Mouse (Mus musculus) midbrain, embryonic 16.5 days (tissue): ENCODE results near the gene Shtn1. TPM values are rescaled to one million over a fixed set of nuclear protein-coding genes. Genes with fewer than 3 reads are reported as not detected.

Experiments used
- ATAC-seq: fragments of 200-750 bp; cut with Nextera tagmentation; 2 replicates; pipeline ENCODE4 v1.8.0; 2017; ENCODE audit warnings: moderate TSS enrichment
- H3K27ac ChIP-seq: fragments of 300-500 bp; sonication (generic); 2 replicates; pipeline ENCODE4 v1.5.1; 2014; ENCODE audit warnings: mild to moderate bottlenecking, low read length, mixed read lengths
- H3K27me3 ChIP-seq: fragments of 300-500 bp; sonication (generic); 2 replicates; pipeline ENCODE4 v1.6.1; 2014; ENCODE audit warnings: low read depth, low read length, mixed read lengths; ENCODE audit not compliant: control insufficient read depth, insufficient read depth
- H3K36me3 ChIP-seq: fragments of 300-500 bp; sonication (generic); 2 replicates; pipeline ENCODE4 v1.6.1; 2014; ENCODE audit warnings: mild to moderate bottlenecking, low read length, moderate library complexity, mixed read lengths; ENCODE audit not compliant: control insufficient read depth, insufficient read depth
- H3K4me1 ChIP-seq: fragments of 300-500 bp; sonication (generic); 2 replicates; pipeline ENCODE4 v1.6.1; 2014; ENCODE audit warnings: mild to moderate bottlenecking, low read length, mixed read lengths; ENCODE audit not compliant: control insufficient read depth, insufficient read depth
- H3K4me2 ChIP-seq: fragments of 300-500 bp; sonication (generic); 2 replicates; pipeline ENCODE4 v1.6.1; 2014; ENCODE audit warnings: mild to moderate bottlenecking, low read length, mixed read lengths
- H3K4me3 ChIP-seq: fragments of 300-500 bp; sonication (generic); 2 replicates; pipeline ENCODE4 v1.5.1; 2014; ENCODE audit warnings: low read depth, mild to moderate bottlenecking, low read length, moderate library complexity, mixed read lengths
- H3K9ac ChIP-seq: fragments of 300-500 bp; sonication (generic); 2 replicates; pipeline ENCODE4 v1.6.1; 2014; ENCODE audit warnings: low read depth, low read length, mixed read lengths
- H3K9me3 ChIP-seq: fragments of 300-500 bp; sonication (generic); replicated peaks from 2 replicates; pipeline ENCODE4 v1.6.1; 2014; ENCODE audit warnings: mild to moderate bottlenecking, low read length, mixed read lengths; ENCODE audit not compliant: control insufficient read depth, poor library complexity, severe bottlenecking
- WGBS: fragments of 180-500 bp; shearing (Covaris S2); extraction: QIAGEN DNeasy Blood & Tissue Kit; methylation state at CpG from one replicate; pipeline ENCODE4 v1.1.7; 2014; 5-methylcytosine and 5-hydroxymethylcytosine counted together
- polyA plus RNA-seq: library from polyadenylated mRNA; unstranded; fragments of >200 nt; fragmentation: Nextera tagmentation; extraction: Ambion mirVana; gene quantifications from 2 replicates; pipeline ENCODE4 v1.2.1, GENCODE M21; 2015

The Shtn1 gene
- polyA plus RNA-seq, 1 experiment from 2014 or later: 63.4 TPM

- H3K27me3 ChIP-seq: no peaks in the 10 kb centered on the region
- H3K4me3 ChIP-seq: peak overlapping the region; percentile 79
- peaks cover 12% of the 10 kb centered on the region for H3K4me1 ChIP-seq
- H3K4me2 ChIP-seq: peak overlapping the region; percentile 66
- WGBS: 59% methylated on average over 3 of the region's 3 CpGs
- H3K9ac ChIP-seq: peak overlapping the region; percentile 91
- no peaks in the 10 kb centered on the region for H3K36me3 ChIP-seq
- no peak for ATAC-seq
- H3K9me3 ChIP-seq: no peaks in the 10 kb centered on the region
- no peak overlapping the region for H3K27ac ChIP-seq
Observed at GRCm38 (mm10) chr19:59074381-59074780, 1.5 kb downstream of the Shtn1 start.

- H3K4me3 ChIP-seq: no peak overlapping the region
- 0 out of 2 replicates have a peak overlapping the region, but pooled peaks have one; percentile 14 for H3K4me2 ChIP-seq
- no peak overlapping the region for H3K9ac ChIP-seq
- H3K36me3 ChIP-seq: no peaks in the 10 kb centered on the region
- H3K4me1 ChIP-seq: peaks cover 12% of the 10 kb centered on the region
- WGBS: 80% methylated on average over 6 of the region's 6 CpGs
- H3K27ac ChIP-seq: no peak overlapping the region
- no peak for ATAC-seq
- H3K27me3 ChIP-seq: no peaks in the 10 kb centered on the region
- H3K9me3 ChIP-seq: no peaks in the 10 kb centered on the region
Observed at GRCm38 (mm10) chr19:59073006-59073405, 2.9 kb downstream of the Shtn1 start.

- ATAC-seq: no peak
- H3K4me1 ChIP-seq: peaks cover 12% of the 10 kb centered on the region
- 82% methylated on average over 2 of the region's 2 CpGs for WGBS
- H3K36me3 ChIP-seq: no peaks in the 10 kb centered on the region
- no peaks in the 10 kb centered on the region for H3K27me3 ChIP-seq
- no peak overlapping the region for H3K4me3 ChIP-seq
- no peak overlapping the region for H3K4me2 ChIP-seq
- H3K9ac ChIP-seq: no peak overlapping the region
- no peaks in the 10 kb centered on the region for H3K9me3 ChIP-seq
- H3K27ac ChIP-seq: no peak overlapping the region
Observed at GRCm38 (mm10) chr19:59071979-59072378, 3.9 kb downstream of the Shtn1 start.

- Histone ChIP-seq H3K4me3 (no peak overlapping the region), H3K36me3 (no peaks in the 10 kb centered on the region), H3K4me1 (peaks cover 12% of the 10 kb centered on the region), H3K27me3 (no peaks in the 10 kb centered on the region), H3K9me3 (no peaks in the 10 kb centered on the region), H3K27ac (no peak overlapping the region), H3K9ac (no peak overlapping the region), H3K4me2 (no peak overlapping the region)
- WGBS: 85% methylated on average over 4 of the region's 4 CpGs
- no peak for ATAC-seq
Observed at GRCm38 (mm10) chr19:59071396-59071795, 4.5 kb downstream of the Shtn1 start.

GRCm38 (mm10) chr19:59067652-59068051, 8.2 kb downstream of the Shtn1 start:
- no peaks in the 10 kb centered on the region for H3K27me3 ChIP-seq
- no peak overlapping the region for H3K4me3 ChIP-seq
- H3K9ac ChIP-seq: no peak overlapping the region
- WGBS: 93% methylated on average over 1 of the region's 1 CpGs
- H3K4me1 ChIP-seq: no peaks in the 10 kb centered on the region
- no peak for ATAC-seq
- H3K36me3 ChIP-seq: no peaks in the 10 kb centered on the region
- no peak overlapping the region for H3K27ac ChIP-seq
- H3K4me2 ChIP-seq: no peak overlapping the region
- H3K9me3 ChIP-seq: no peaks in the 10 kb centered on the region

- Histone ChIP-seq H3K4me2 (no peak overlapping the region), H3K27ac (no peak overlapping the region), H3K9me3 (no peaks in the 10 kb centered on the region), H3K4me1 (no peaks in the 10 kb centered on the region), H3K4me3 (no peak overlapping the region), H3K9ac (no peak overlapping the region), H3K27me3 (no peaks in the 10 kb centered on the region), H3K36me3 (no peaks in the 10 kb centered on the region)
- no peak for ATAC-seq
- 87% methylated on average over 2 of the region's 2 CpGs for WGBS
Observed at GRCm38 (mm10) chr19:59066670-59067069, 9.2 kb downstream of the Shtn1 start.

- WGBS: 57% methylated on average over 5 of the region's 5 CpGs
- Histone ChIP-seq H3K4me1 (no peaks in the 10 kb centered on the region), H3K27ac (no peak overlapping the region), H3K4me2 (no peak overlapping the region), H3K4me3 (no peak overlapping the region), H3K36me3 (no peaks in the 10 kb centered on the region), H3K27me3 (no peaks in the 10 kb centered on the region), H3K9me3 (no peaks in the 10 kb centered on the region), H3K9ac (no peak overlapping the region)
- ATAC-seq: no peak
Observed at GRCm38 (mm10) chr19:59066115-59066514, 9.8 kb downstream of the Shtn1 start.

- no peak overlapping the region for H3K9ac ChIP-seq
- ATAC-seq: no peak
- no peak overlapping the region for H3K4me3 ChIP-seq
- no peak overlapping the region for H3K4me2 ChIP-seq
- H3K4me1 ChIP-seq: no peaks in the 10 kb centered on the region
- no peaks in the 10 kb centered on the region for H3K9me3 ChIP-seq
- WGBS: 88% methylated on average over 5 of the region's 5 CpGs
- no peaks in the 10 kb centered on the region for H3K36me3 ChIP-seq
- no peak overlapping the region for H3K27ac ChIP-seq
- no peaks in the 10 kb centered on the region for H3K27me3 ChIP-seq
Observed at GRCm38 (mm10) chr19:59064616-59065015, 11.3 kb downstream of the Shtn1 start.

GRCm38 (mm10) chr19:59063568-59063967, 12.3 kb downstream of the Shtn1 start:
- Histone ChIP-seq H3K4me3 (no peak overlapping the region), H3K27ac (no peak overlapping the region), H3K9ac (no peak overlapping the region), H3K9me3 (no peaks in the 10 kb centered on the region), H3K36me3 (no peaks in the 10 kb centered on the region), H3K27me3 (no peaks in the 10 kb centered on the region), H3K4me1 (no peaks in the 10 kb centered on the region), H3K4me2 (no peak overlapping the region)
- 95% methylated on average over 5 of the region's 5 CpGs for WGBS
- ATAC-seq: no peak
